Mouse (Mus musculus) lung, postnatal 0 days (tissue): ENCODE measurements at regions not wholly inside any gene's neighbourhood (a gene's known extent, or its start where the extent isn't known, plus 50 kb on each side); places are given as distances from the start of the nearest gene placed in this dataset.

Experiments used
- ATAC-seq: fragments of 200-750 bp; cut with Nextera tagmentation; 2 replicates; pipeline ENCODE4 v1.8.0; 2017; ENCODE audit warnings: moderate library complexity
- DNase-seq: peaks from one replicate; pipeline ENCODE4 v3.0.0-alpha.2; 2016; ENCODE audit warnings: low spot score
- H3K27ac ChIP-seq: fragments of 300-500 bp; sonication (generic); 2 replicates; pipeline ENCODE4 v1.5.1; 2014; ENCODE audit warnings: antibody characterized with exemption, mild to moderate bottlenecking, low read length, mixed read lengths
- H3K27me3 ChIP-seq: fragments of 300-500 bp; sonication (generic); replicated peaks from 2 replicates; pipeline ENCODE4 v1.6.1; 2014; ENCODE audit warnings: low read length, mixed read lengths; ENCODE audit not compliant: insufficient read depth
- H3K36me3 ChIP-seq: fragments of 300-500 bp; sonication (generic); 2 replicates; pipeline ENCODE4 v1.6.1; 2014; ENCODE audit warnings: low read length, mixed read lengths; ENCODE audit not compliant: insufficient read depth
- H3K4me1 ChIP-seq: fragments of 300-500 bp; sonication (generic); 2 replicates; pipeline ENCODE4 v1.6.1; 2014; ENCODE audit warnings: antibody characterized with exemption, low read depth, low read length, mixed read lengths; ENCODE audit not compliant: insufficient read depth
- H3K4me2 ChIP-seq: fragments of 300-500 bp; sonication (generic); replicated peaks from 2 replicates; pipeline ENCODE4 v1.6.1; 2014; ENCODE audit warnings: low read depth, mild to moderate bottlenecking, low read length, moderate library complexity, mixed read lengths
- H3K4me3 ChIP-seq: fragments of 300-500 bp; sonication (generic); 2 replicates; pipeline ENCODE4 v1.5.1; 2014; ENCODE audit warnings: low read depth, low read length
- H3K9ac ChIP-seq: fragments of 300-500 bp; sonication (generic); replicated peaks from 2 replicates; pipeline ENCODE4 v1.6.1; 2014; ENCODE audit warnings: low read depth, mild to moderate bottlenecking
- H3K9me3 ChIP-seq: fragments of 300-500 bp; sonication (generic); 2 replicates; pipeline ENCODE4 v1.6.1; 2016; ENCODE audit warnings: low read length, mixed read lengths
- CTCF ChIP-seq: IDR thresholded peaks from 2 replicates; pipeline ENCODE4 v1.5.1; 2016; ENCODE audit warnings: antibody characterized with exemption, mild to moderate bottlenecking
- EP300 ChIP-seq: IDR thresholded peaks from 2 replicates; pipeline ENCODE4 v1.6.1; 2016; ENCODE audit warnings: antibody characterized with exemption, mild to moderate bottlenecking, control low read depth
- WGBS: fragments of 180-500 bp; shearing (Covaris S2); extraction: QIAGEN DNeasy Blood & Tissue Kit; methylation state at CpG from one replicate; pipeline ENCODE4 v1.1.7; 2014; 5-methylcytosine and 5-hydroxymethylcytosine counted together

- DNase-seq = no peak
- no peak for TF ChIP-seq EP300
- TF ChIP-seq CTCF = no peak
- WGBS = 70% methylated on average over 12 of the region's 12 CpGs
- Histone ChIP-seq H3K9ac (no peak overlapping the region), H3K27me3 (no peaks in the 10 kb centered on the region), H3K4me3 (no peak overlapping the region), H3K9me3 (no peaks in the 10 kb centered on the region), H3K4me2 (no peak overlapping the region), H3K4me1 (no peaks in the 10 kb centered on the region), H3K36me3 (no peaks in the 10 kb centered on the region), H3K27ac (no peak overlapping the region)
- ATAC-seq = no peak
These were observed 78.2 kb upstream of the Phyhipl start for GRCm38 (mm10) chr10:70733956-70734355.

GRCm38 (mm10) chr10:70733478-70733877 lies 77.7 kb upstream of the Phyhipl start:
- Histone ChIP-seq H3K27ac (no peak overlapping the region), H3K9ac (no peak overlapping the region), H3K9me3 (no peaks in the 10 kb centered on the region), H3K36me3 (no peaks in the 10 kb centered on the region), H3K4me2 (no peak overlapping the region), H3K4me3 (no peak overlapping the region), H3K4me1 (no peaks in the 10 kb centered on the region), H3K27me3 (no peaks in the 10 kb centered on the region)
- ATAC-seq (no peak), DNase-seq (no peak)
- WGBS = 86% methylated on average over 7 of the region's 7 CpGs
- TF ChIP-seq CTCF = no peak
- no peak for TF ChIP-seq EP300

- 72% methylated on average over 3 of the region's 3 CpGs for WGBS
These were observed 69.3 kb upstream of the Phyhipl start for GRCm38 (mm10) chr10:70725091-70725490.

GRCm38 (mm10) chr10:70722783-70723182 lies 67.0 kb upstream of the Phyhipl start:
- Histone ChIP-seq H3K36me3 (no peaks in the 10 kb centered on the region), H3K9me3 (no peaks in the 10 kb centered on the region), H3K27me3 (no peaks in the 10 kb centered on the region), H3K4me3 (no peak overlapping the region), H3K27ac (no peak overlapping the region), H3K4me2 (no peak overlapping the region), H3K9ac (no peak overlapping the region), H3K4me1 (no peaks in the 10 kb centered on the region)
- ATAC-seq (no peak), DNase-seq (no peak)
- TF ChIP-seq CTCF (no peak), EP300 (no peak)
- 80% methylated on average over 2 of the region's 2 CpGs for WGBS

More at GRCm38 (mm10) chr10:70725091-70725490, 69.3 kb upstream of the Phyhipl start:
- TF ChIP-seq EP300 (no peak), CTCF (no peak)
- Histone ChIP-seq H3K9me3 (no peaks in the 10 kb centered on the region), H3K27me3 (no peaks in the 10 kb centered on the region), H3K4me3 (no peak overlapping the region), H3K27ac (no peak overlapping the region), H3K9ac (no peak overlapping the region), H3K4me2 (no peak overlapping the region), H3K4me1 (no peaks in the 10 kb centered on the region), H3K36me3 (no peaks in the 10 kb centered on the region)
- ATAC-seq (no peak), DNase-seq (no peak)

GRCm38 (mm10) chr10:70722381-70722780 lies 66.6 kb upstream of the Phyhipl start:
- Histone ChIP-seq H3K27ac (no peak overlapping the region), H3K9me3 (no peaks in the 10 kb centered on the region), H3K36me3 (no peaks in the 10 kb centered on the region), H3K4me1 (no peaks in the 10 kb centered on the region), H3K4me3 (no peak overlapping the region), H3K4me2 (no peak overlapping the region), H3K27me3 (no peaks in the 10 kb centered on the region), H3K9ac (no peak overlapping the region)
- ATAC-seq (no peak), DNase-seq (no peak)
- TF ChIP-seq EP300 (no peak), CTCF (no peak)
- 63% methylated on average over 5 of the region's 5 CpGs for WGBS

- no peak overlapping the region for H3K27ac ChIP-seq
- no peaks in the 10 kb centered on the region for H3K36me3 ChIP-seq
- 20% methylated on average over 2 of the region's 8 CpGs for WGBS
- H3K27me3 ChIP-seq = no peaks in the 10 kb centered on the region
- H3K9me3 ChIP-seq = no peaks in the 10 kb centered on the region
- H3K4me1 ChIP-seq = no peaks in the 10 kb centered on the region
- no peak overlapping the region for H3K4me2 ChIP-seq
- no peak for TF ChIP-seq EP300
- TF ChIP-seq CTCF = no peak
- H3K9ac ChIP-seq = no peak overlapping the region
- H3K4me3 ChIP-seq = no peak overlapping the region
- ATAC-seq (no peak), DNase-seq (no peak)
These were observed 61.7 kb upstream of the Phyhipl start for GRCm38 (mm10) chr10:70717464-70717863.

GRCm38 (mm10) chr10:70717025-70717424 lies 61.3 kb upstream of the Phyhipl start:
- no peaks in the 10 kb centered on the region for H3K9me3 ChIP-seq
- no peaks in the 10 kb centered on the region for H3K36me3 ChIP-seq
- ATAC-seq (no peak), DNase-seq (peak; percentile 73)
- WGBS = 10% methylated on average over 6 of the region's 6 CpGs
- no peak overlapping the region for H3K4me3 ChIP-seq
- H3K4me1 ChIP-seq = no peaks in the 10 kb centered on the region
- no peak overlapping the region for H3K4me2 ChIP-seq
- no peak for TF ChIP-seq EP300
- no peak for TF ChIP-seq CTCF
- no peak overlapping the region for H3K27ac ChIP-seq
- no peaks in the 10 kb centered on the region for H3K27me3 ChIP-seq
- H3K9ac ChIP-seq = no peak overlapping the region
